Mouse (Mus musculus) myocyte (in vitro differentiated cells): ENCODE data around the gene Dmxl2.

Experiments
- E2F4 ChIP-seq: IDR thresholded peaks from one replicate; pipeline ENCODE4 v1.6.1; 2011; ENCODE audit warnings: mild to moderate bottlenecking, control low read depth, moderate library complexity; ENCODE audit not compliant: insufficient read depth
- POLR2A ChIP-seq: IDR thresholded peaks from one replicate; pipeline ENCODE4 v1.6.1; 2011; ENCODE audit warnings: low read depth, mild to moderate bottlenecking, control low read depth, moderate library complexity; ENCODE audit not compliant: insufficient read length
- SRF ChIP-seq: IDR thresholded peaks from one replicate; pipeline ENCODE4 v1.6.1; 2011; ENCODE audit warnings: low read depth; ENCODE audit not compliant: control insufficient read depth, insufficient read length
- TCF12 ChIP-seq: IDR thresholded peaks from one replicate; pipeline ENCODE4 v1.6.1; 2011; ENCODE audit warnings: mild to moderate bottlenecking, control low read depth; ENCODE audit not compliant: poor library complexity, insufficient read depth, severe bottlenecking

GRCm38 (mm10) chr9:54316363-54316762, 185.1 kb downstream of the Dmxl2 start:
- no peak for TF ChIP-seq TCF12
- TF ChIP-seq POLR2A = no peak
- no peak for TF ChIP-seq SRF
- no peak for TF ChIP-seq E2F4
